Mouse (Mus musculus) Patski (cell line): ENCODE measurements at regions not wholly inside any gene's neighbourhood (a gene's known extent, or its start where the extent isn't known, plus 50 kb on each side); places are given as distances from the start of the nearest gene placed in this dataset.

ENCODE experiments used
- ATAC-seq: fragments of 100-300 bp; one replicate; pipeline ENCODE4 v1.8.0; 2021
- CTCF ChIA-PET: fragments of 350-600 bp; sonication (Branson Sonifier 250); formaldehyde crosslinking; loops from one replicate; lab custom pipeline; 2022; ENCODE audit warnings: inconsistent platforms; lab: Charles Lee
- POLR2A ChIA-PET: fragments of 350-600 bp; sonication (Branson Sonifier 250); formaldehyde crosslinking; loops from one replicate; lab custom pipeline; 2022; ENCODE audit warnings: antibody characterized with exemption, inconsistent platforms; lab: Charles Lee
- DNase-seq: peaks from one replicate; pipeline ENCODE4 v3.0.0-alpha.2; 2011; ENCODE audit warnings: low read depth, low spot score
- H3K27me3 ChIP-seq: fragments of 371-371 bp; one replicate; pipeline ENCODE4 v1.5.1; 2021
- CTCF ChIP-seq: fragments of 100-300 bp; IDR thresholded peaks from one replicate; pipeline ENCODE4 v1.5.1; 2021
- in situ Hi-C: fragments of 300-500 bp; cut with MboI; formaldehyde crosslinking; loops from 3 replicates; pipeline ENCODE4 v1.11.1; 2018; ENCODE audit warnings: low pct_unique_long_range_greater_than_20kb, mixed read lengths

GRCm38 (mm10) chr7:115073406-115073805, 329.9 kb downstream of the Insc start:
- TF ChIP-seq CTCF = no peak
- CTCF ChIA-PET = no interaction called here
- DNase-seq = no peak
- POLR2A ChIA-PET = no interaction called here
- ATAC-seq = no peak
- peaks cover 16% of the 10 kb centered on the region for H3K27me3 ChIP-seq
- in situ Hi-C loops = no loop called here

DNA sequence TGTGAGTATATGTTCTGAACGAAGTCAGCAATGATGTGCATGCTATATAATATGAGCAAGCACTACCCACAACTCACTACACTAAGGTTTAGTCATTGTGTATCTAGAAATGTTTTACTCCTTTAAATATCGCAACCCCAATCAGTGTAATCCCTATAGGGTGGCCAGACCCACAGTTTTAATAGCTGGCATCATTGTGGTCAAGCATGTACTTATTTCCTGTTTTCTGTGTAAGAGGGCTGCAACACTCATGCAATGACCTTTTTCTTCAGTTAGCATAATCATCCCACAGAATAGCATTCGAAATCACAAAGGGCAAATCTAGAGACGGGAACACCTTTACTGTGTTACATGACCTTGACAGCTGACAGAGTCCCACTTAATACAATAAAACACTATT, 333.3 kb downstream of the Insc start:
- peaks cover 14% of the 10 kb centered on the region for H3K27me3 ChIP-seq
- ChIA-PET CTCF (no interaction called here), POLR2A (no interaction called here)
- in situ Hi-C loops = no loop called here
- ATAC-seq (no peak), DNase-seq (no peak)
- TF ChIP-seq CTCF = no peak

- H3K27me3 ChIP-seq = no peaks in the 10 kb centered on the region
- no peak for DNase-seq
- ChIA-PET POLR2A (no interaction called here), CTCF (no interaction called here)
- in situ Hi-C loops = no loop called here
- TF ChIP-seq CTCF = no peak
- no peak for ATAC-seq
These were observed 341.4 kb downstream of the Insc start for GRCm38 (mm10) chr7:115084711-115085380.

GRCm38 (mm10) chr7:115086542-115087448, 343.3 kb downstream of the Insc start:
- DNase-seq (no peak), ATAC-seq (no peak)
- CTCF ChIA-PET = no interaction called here
- in situ Hi-C loops = no loop called here
- no peaks in the 10 kb centered on the region for H3K27me3 ChIP-seq
- POLR2A ChIA-PET = no interaction called here
- no peak for TF ChIP-seq CTCF

GRCm38 (mm10) chr7:115092481-115093050, 349.1 kb downstream of the Insc start:
- no peak for DNase-seq
- ATAC-seq = no peak
- ChIA-PET POLR2A (interaction anchor here (0.6 kb wide), 1 partner anchor 122 kb away, joined by 4 read pairs; no protein-coding TSS in a partner anchor), CTCF (no interaction called here)
- TF ChIP-seq CTCF = no peak
- in situ Hi-C loops = no loop called here
- peaks cover 22% of the 10 kb centered on the region for H3K27me3 ChIP-seq

DNA sequence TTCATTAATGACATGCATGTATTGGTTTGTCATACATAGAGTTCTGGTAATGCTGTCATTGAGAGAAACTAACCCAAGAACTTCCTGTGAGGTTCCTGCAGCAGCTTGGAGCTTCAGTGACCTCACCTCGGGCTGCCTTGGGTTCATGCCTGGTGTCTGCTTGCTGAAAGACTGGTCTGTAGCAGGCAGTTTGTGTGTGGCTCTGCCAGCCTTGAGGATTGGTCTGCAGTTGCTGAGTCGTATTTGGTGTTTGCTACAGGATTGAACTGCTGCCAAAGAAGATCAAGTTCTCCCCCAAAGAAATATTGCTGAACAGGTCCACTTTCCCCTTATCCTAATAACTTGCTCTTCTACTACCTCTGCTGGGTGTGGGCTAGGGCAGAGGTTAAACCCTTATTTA, 362.5 kb downstream of the Insc start:
- ATAC-seq = no peak
- in situ Hi-C loops = no loop called here
- POLR2A ChIA-PET = no interaction called here
- no peak for TF ChIP-seq CTCF
- DNase-seq = no peak
- peaks cover 31% of the 10 kb centered on the region for H3K27me3 ChIP-seq
- CTCF ChIA-PET = no interaction called here

DNA sequence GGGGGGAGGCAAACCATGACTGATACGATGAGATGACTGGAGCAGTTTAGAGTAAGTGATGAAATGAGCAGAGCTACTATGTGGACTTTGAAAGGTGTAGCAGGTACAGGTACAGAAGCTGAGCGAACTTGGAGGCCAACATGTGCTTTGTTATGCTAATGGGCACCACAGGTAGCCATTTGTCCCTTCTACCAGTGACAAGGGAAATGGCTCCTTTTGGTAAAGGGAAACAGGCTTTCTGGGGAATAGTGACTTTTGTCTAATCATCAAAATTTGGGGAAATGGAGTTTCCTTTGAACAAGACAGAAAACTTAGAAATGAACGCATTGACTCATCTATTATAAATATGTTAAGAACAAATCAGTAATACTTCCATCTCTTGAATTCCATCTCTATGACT, 368.8 kb downstream of the Insc start:
- DNase-seq (no peak), ATAC-seq (no peak)
- in situ Hi-C loops = no loop called here
- peaks cover 14% of the 10 kb centered on the region for H3K27me3 ChIP-seq
- no peak for TF ChIP-seq CTCF
- ChIA-PET POLR2A (no interaction called here), CTCF (no interaction called here)

GRCm38 (mm10) chr7:115123283-115123682, 379.8 kb downstream of the Insc start:
- DNase-seq (no peak), ATAC-seq (no peak)
- ChIA-PET CTCF (no interaction called here), POLR2A (interaction anchor here (0.6 kb wide), 1 partner anchor 43 kb away, joined by 3 read pairs; no protein-coding TSS in a partner anchor)
- in situ Hi-C loops = no loop called here
- TF ChIP-seq CTCF = peak; percentile 34
- H3K27me3 ChIP-seq = peaks cover 19% of the 10 kb centered on the region

- DNase-seq = no peak
- in situ Hi-C loops = no loop called here
- H3K27me3 ChIP-seq = no peaks in the 10 kb centered on the region
- ChIA-PET CTCF (no interaction called here), POLR2A (no interaction called here)
- TF ChIP-seq CTCF = no peak
- ATAC-seq = no peak
These were observed 385.5 kb downstream of the Insc start for GRCm38 (mm10) chr7:115129001-115129400.

- POLR2A ChIA-PET = interaction anchor here (0.6 kb wide), 1 partner anchor 99 kb away, joined by 3 read pairs; no protein-coding TSS in a partner anchor
- H3K27me3 ChIP-seq = no peaks in the 10 kb centered on the region
- in situ Hi-C loops = no loop called here
These were observed 387.9 kb downstream of the Insc start for GRCm38 (mm10) chr7:115131259-115131969.

More at GRCm38 (mm10) chr7:115131259-115131969, 387.9 kb downstream of the Insc start:
- DNase-seq = no peak
- ATAC-seq = no peak
- CTCF ChIA-PET = no interaction called here
- no peak for TF ChIP-seq CTCF
